Mouse (Mus musculus) lung, postnatal 0 days (tissue): ENCODE measurements at regions not wholly inside any gene's neighbourhood (a gene's known extent, or its start where the extent isn't known, plus 50 kb on each side); places are given as distances from the start of the nearest gene placed in this dataset.

ENCODE experiments used
- ATAC-seq: fragments of 200-750 bp; cut with Nextera tagmentation; 2 replicates; pipeline ENCODE4 v1.8.0; 2017; ENCODE audit warnings: moderate library complexity
- DNase-seq: peaks from one replicate; pipeline ENCODE4 v3.0.0-alpha.2; 2016; ENCODE audit warnings: low spot score
- H3K27ac ChIP-seq: fragments of 300-500 bp; sonication (generic); 2 replicates; pipeline ENCODE4 v1.5.1; 2014; ENCODE audit warnings: antibody characterized with exemption, mild to moderate bottlenecking, low read length, mixed read lengths
- H3K27me3 ChIP-seq: fragments of 300-500 bp; sonication (generic); replicated peaks from 2 replicates; pipeline ENCODE4 v1.6.1; 2014; ENCODE audit warnings: low read length, mixed read lengths; ENCODE audit not compliant: insufficient read depth
- H3K36me3 ChIP-seq: fragments of 300-500 bp; sonication (generic); 2 replicates; pipeline ENCODE4 v1.6.1; 2014; ENCODE audit warnings: low read length, mixed read lengths; ENCODE audit not compliant: insufficient read depth
- H3K4me1 ChIP-seq: fragments of 300-500 bp; sonication (generic); 2 replicates; pipeline ENCODE4 v1.6.1; 2014; ENCODE audit warnings: antibody characterized with exemption, low read depth, low read length, mixed read lengths; ENCODE audit not compliant: insufficient read depth
- H3K4me2 ChIP-seq: fragments of 300-500 bp; sonication (generic); replicated peaks from 2 replicates; pipeline ENCODE4 v1.6.1; 2014; ENCODE audit warnings: low read depth, mild to moderate bottlenecking, low read length, moderate library complexity, mixed read lengths
- H3K4me3 ChIP-seq: fragments of 300-500 bp; sonication (generic); 2 replicates; pipeline ENCODE4 v1.5.1; 2014; ENCODE audit warnings: low read depth, low read length
- H3K9ac ChIP-seq: fragments of 300-500 bp; sonication (generic); replicated peaks from 2 replicates; pipeline ENCODE4 v1.6.1; 2014; ENCODE audit warnings: low read depth, mild to moderate bottlenecking
- H3K9me3 ChIP-seq: fragments of 300-500 bp; sonication (generic); 2 replicates; pipeline ENCODE4 v1.6.1; 2016; ENCODE audit warnings: low read length, mixed read lengths
- CTCF ChIP-seq: IDR thresholded peaks from 2 replicates; pipeline ENCODE4 v1.5.1; 2016; ENCODE audit warnings: antibody characterized with exemption, mild to moderate bottlenecking
- EP300 ChIP-seq: IDR thresholded peaks from 2 replicates; pipeline ENCODE4 v1.6.1; 2016; ENCODE audit warnings: antibody characterized with exemption, mild to moderate bottlenecking, control low read depth
- WGBS: fragments of 180-500 bp; shearing (Covaris S2); extraction: QIAGEN DNeasy Blood & Tissue Kit; methylation state at CpG from one replicate; pipeline ENCODE4 v1.1.7; 2014; 5-methylcytosine and 5-hydroxymethylcytosine counted together

DNA sequence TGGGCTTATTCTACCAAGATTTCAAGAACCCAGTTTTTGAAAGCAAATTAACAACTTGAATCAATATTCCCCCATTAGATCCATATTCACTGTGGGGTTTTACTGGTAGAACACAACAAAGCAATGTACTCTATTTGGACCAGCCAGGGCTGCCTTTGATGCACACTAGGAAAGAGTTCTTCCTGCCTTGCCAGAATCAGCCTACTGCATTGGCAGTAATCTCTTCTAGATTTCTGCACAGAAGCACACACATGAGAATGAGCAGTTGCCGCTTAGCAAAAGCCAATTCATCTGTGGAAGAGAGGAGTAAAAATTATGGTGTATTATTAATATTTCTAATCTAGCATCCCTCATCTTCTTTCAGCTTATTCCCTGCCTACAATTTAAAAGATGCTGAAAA is 692.4 kb downstream of the 5730522E02Rik start:
- DNase-seq (no peak), ATAC-seq (no peak)
- Histone ChIP-seq H3K27me3 (no peaks in the 10 kb centered on the region), H3K4me1 (no peaks in the 10 kb centered on the region), H3K4me3 (no peak overlapping the region), H3K27ac (no peak overlapping the region), H3K9ac (no peak overlapping the region), H3K4me2 (no peak overlapping the region), H3K36me3 (no peaks in the 10 kb centered on the region), H3K9me3 (no peaks in the 10 kb centered on the region)
- 88% methylated on average over 1 of the region's 1 CpGs for WGBS
- TF ChIP-seq EP300 (no peak), CTCF (no peak)

DNA sequence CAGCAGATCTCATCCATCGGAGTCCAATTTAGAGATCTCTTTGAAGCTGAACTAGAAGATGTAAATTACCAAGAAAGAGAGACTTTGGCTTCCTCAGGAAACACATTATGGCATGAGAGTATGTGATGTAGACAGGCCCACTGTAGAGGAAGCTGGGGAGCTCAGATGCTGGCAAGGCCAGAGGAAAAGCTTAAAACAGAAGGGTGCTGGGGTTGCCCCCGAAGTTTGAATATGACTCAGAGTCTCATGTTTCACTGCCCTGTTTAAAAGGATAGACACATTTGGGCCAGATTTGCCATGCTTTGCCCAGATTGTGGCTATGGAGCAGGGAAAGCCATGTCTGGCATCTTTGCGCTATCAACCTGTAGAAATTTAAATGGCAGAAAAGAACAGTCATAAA is 705.1 kb downstream of the 5730522E02Rik start:
- H3K4me3 ChIP-seq, result no peak overlapping the region
- H3K27ac ChIP-seq, result no peak overlapping the region
- no peak for TF ChIP-seq CTCF
- TF ChIP-seq EP300, result no peak
- ATAC-seq, result no peak
- H3K9ac ChIP-seq, result no peak overlapping the region
- H3K36me3 ChIP-seq, result no peaks in the 10 kb centered on the region
- DNase-seq, result no peak
- H3K27me3 ChIP-seq, result no peaks in the 10 kb centered on the region
- no peak overlapping the region for H3K4me2 ChIP-seq
- H3K4me1 ChIP-seq, result no peaks in the 10 kb centered on the region
- no peaks in the 10 kb centered on the region for H3K9me3 ChIP-seq
- WGBS, result 73% methylated on average over 3 of the region's 3 CpGs

DNA sequence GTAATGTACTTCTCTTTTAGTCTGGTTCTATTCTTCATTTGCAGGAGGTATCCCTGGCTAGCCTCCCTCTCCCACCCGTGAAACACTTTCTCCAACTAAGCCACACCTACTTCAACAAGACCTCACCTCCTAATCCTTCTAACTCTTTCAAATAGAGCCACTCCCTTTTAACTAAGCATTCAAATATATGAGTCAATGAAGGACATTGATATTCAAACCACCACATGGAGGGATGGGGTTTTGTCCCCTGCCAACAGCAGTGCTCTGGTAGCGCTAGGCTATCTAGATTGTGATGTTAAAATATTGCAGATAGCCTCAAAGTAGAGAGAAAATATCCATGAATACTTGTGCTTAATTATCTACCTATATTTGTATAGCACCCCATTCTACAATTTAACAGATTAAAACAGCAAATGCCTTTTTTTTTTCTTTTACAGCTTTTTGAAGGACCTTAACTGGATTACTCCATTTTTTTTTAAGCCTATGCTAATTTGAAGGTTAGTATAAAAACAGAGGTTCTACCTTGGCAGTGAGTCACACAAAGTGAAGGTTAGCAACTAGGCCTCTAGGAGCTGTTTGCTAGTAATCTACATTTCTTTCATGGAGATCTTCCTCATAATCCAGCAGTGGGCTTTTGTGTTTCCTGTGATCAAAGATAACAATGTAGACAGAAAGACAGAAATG is 736.7 kb downstream of the 5730522E02Rik start:
- DNase-seq, result no peak
- TF ChIP-seq EP300 (no peak), CTCF (no peak)
- Histone ChIP-seq H3K9me3 (no peaks in the 10 kb centered on the region), H3K4me1 (no peaks in the 10 kb centered on the region), H3K4me3 (no peak overlapping the region), H3K27me3 (no peaks in the 10 kb centered on the region), H3K4me2 (no peak overlapping the region), H3K27ac (no peak overlapping the region), H3K9ac (no peak overlapping the region), H3K36me3 (no peaks in the 10 kb centered on the region)
- no peak for ATAC-seq
- 58% methylated on average over 2 of the region's 2 CpGs for WGBS

DNA sequence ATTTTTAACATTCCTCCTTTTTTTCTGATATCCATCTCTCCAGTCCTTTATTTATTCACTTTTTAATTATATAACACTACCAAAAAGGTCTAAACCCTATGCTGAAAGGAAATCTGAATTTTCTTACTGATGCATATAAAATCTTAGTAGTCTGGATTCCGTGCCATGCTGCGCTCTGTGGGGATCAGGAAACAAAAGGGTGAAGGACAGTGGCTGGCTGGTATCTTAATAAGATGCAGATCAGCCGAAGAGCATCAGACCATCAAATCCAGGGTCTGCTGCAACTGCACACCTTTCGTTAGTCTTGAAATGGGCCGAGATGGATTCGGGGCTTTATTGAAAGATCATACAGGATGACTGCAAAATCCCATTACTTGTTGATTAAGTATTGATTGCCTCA is 740.7 kb downstream of the 5730522E02Rik start:
- Histone ChIP-seq H3K4me1 (no peaks in the 10 kb centered on the region), H3K27ac (no peak overlapping the region), H3K27me3 (no peaks in the 10 kb centered on the region), H3K4me2 (no peak overlapping the region), H3K9me3 (no peaks in the 10 kb centered on the region), H3K9ac (no peak overlapping the region), H3K36me3 (no peaks in the 10 kb centered on the region), H3K4me3 (no peak overlapping the region)
- WGBS, result 87% methylated on average over 6 of the region's 6 CpGs
- ATAC-seq (no peak), DNase-seq (no peak)
- TF ChIP-seq EP300 (no peak), CTCF (no peak)

DNA sequence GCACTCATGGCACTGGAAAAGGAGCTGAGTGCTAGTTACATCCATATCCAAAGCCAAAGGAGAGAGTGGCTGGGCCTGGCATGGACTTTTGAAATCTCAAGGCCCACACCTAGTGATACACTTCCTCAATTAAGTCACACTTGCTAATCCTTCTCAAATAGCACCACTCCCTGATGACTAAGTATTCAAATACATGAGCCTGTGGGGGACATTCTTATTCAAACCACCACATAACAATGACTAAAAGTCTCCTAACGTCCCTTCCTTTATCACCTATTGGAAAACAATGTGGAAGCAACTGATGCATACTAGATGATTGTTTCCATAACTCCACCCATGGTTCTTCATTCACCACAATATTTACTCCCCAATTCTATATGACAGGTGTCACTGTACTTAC is 773.4 kb downstream of the 5730522E02Rik start:
- 66% methylated on average over 1 of the region's 1 CpGs for WGBS
- Histone ChIP-seq H3K4me3 (no peak overlapping the region), H3K27me3 (no peaks in the 10 kb centered on the region), H3K9ac (no peak overlapping the region), H3K9me3 (no peaks in the 10 kb centered on the region), H3K4me2 (no peak overlapping the region), H3K27ac (no peak overlapping the region), H3K4me1 (no peaks in the 10 kb centered on the region), H3K36me3 (no peaks in the 10 kb centered on the region)
- ATAC-seq (no peak), DNase-seq (no peak)
- TF ChIP-seq CTCF, result no peak
- TF ChIP-seq EP300, result no peak

DNA sequence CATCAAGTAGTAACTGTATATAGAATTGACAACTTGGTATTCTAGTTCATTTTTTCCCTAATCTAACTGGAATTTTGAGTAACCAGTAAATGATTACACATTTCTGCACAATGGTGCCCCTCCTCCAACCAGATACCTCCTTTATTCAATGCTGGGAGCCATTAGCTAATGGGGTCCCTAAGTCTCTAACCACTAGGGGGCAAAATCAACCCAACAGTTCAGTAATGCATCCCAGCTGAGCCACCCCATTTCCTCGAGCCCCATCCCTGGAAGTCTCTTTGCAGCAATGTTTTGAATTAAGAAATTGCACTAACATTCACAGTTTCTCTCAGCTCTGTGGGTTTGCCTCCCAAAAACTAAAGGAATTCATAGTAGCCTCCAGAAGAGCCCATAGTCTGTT is 774.9 kb downstream of the 5730522E02Rik start:
- Histone ChIP-seq H3K36me3 (no peaks in the 10 kb centered on the region), H3K9ac (no peak overlapping the region), H3K4me2 (no peak overlapping the region), H3K4me3 (no peak overlapping the region), H3K4me1 (no peaks in the 10 kb centered on the region), H3K27me3 (no peaks in the 10 kb centered on the region), H3K27ac (no peak overlapping the region), H3K9me3 (no peaks in the 10 kb centered on the region)
- 19% methylated on average over 1 of the region's 1 CpGs for WGBS
- DNase-seq (no peak), ATAC-seq (no peak)
- TF ChIP-seq CTCF (peak; percentile 34; the same call in 1 of the 2 replicates), EP300 (no peak)

DNA sequence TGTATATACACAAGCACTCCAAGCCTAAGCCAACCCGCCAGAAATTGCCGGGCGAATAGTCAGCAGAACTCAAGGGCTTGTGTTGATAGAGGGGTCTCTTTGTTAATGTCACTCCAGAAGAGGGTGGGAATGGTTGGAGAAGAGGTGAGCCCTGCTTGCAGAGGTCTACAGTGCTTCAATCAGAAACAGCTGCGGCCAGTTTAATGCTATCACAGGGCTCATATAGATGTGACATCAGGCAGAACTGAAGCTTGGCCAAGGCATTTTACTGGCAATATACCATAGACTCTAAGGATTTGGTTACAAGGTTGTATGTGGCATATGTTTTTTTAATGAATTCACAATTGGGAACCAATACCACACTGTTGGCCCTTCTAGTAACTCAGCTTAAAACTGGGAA is 787.4 kb downstream of the 5730522E02Rik start:
- Histone ChIP-seq H3K4me1 (no peaks in the 10 kb centered on the region), H3K27ac (no peak overlapping the region), H3K9me3 (no peaks in the 10 kb centered on the region), H3K4me3 (no peak overlapping the region), H3K9ac (no peak overlapping the region), H3K36me3 (no peaks in the 10 kb centered on the region), H3K27me3 (no peaks in the 10 kb centered on the region), H3K4me2 (no peak overlapping the region)
- WGBS, result 74% methylated on average over 4 of the region's 4 CpGs
- ATAC-seq, result no peak
- TF ChIP-seq CTCF (no peak), EP300 (no peak)
- DNase-seq, result no peak
